Mouse (Mus musculus) spleen, adult 2 months (tissue): ENCODE data around the gene Trim2.

Experiments used
- CTCF ChIP-seq: fragments of 200-500 bp; IDR thresholded peaks from 2 replicates; pipeline ENCODE4 v1.5.1; 2011; ENCODE audit warnings: mild to moderate bottlenecking, inconsistent platforms; ENCODE audit not compliant: insufficient read depth, insufficient read length, insufficient replicate concordance; ENCODE audit errors: extremely low read depth
- POLR2A ChIP-seq: fragments of 200-500 bp; IDR thresholded peaks from 2 replicates; pipeline ENCODE4 v1.6.1; 2011; ENCODE audit warnings: low read depth, low read length, inconsistent platforms

GRCm38 (mm10) chr3:84169393-84170005 is 137.2 kb downstream of the Trim2 start:
- TF ChIP-seq POLR2A = no peak
- TF ChIP-seq CTCF = no peak
